Mouse (Mus musculus) left cerebral cortex, adult 8-10 months (tissue): ENCODE measurements at regions not wholly inside any gene's neighbourhood (a gene's known extent, or its start where the extent isn't known, plus 50 kb on each side); places are given as distances from the start of the nearest gene placed in this dataset.

Experiments used
- DNase-seq, 2 experiments: peaks; one replicate each; pipeline ENCODE4 v3.0.0; 2022; ENCODE audit warnings: low spot score in 2 of 2

- peak in 1 of 2 experiments; percentile 70 for DNase-seq
Measured at GRCm38 (mm10) chr14:83638306-83638705, 805.1 kb upstream of the Pcdh17 start.

- no peak for DNase-seq
Measured at GRCm38 (mm10) chr14:83639813-83640481, 803.4 kb upstream of the Pcdh17 start.

- no peak for DNase-seq
Measured at GRCm38 (mm10) chr14:83648643-83649042, 794.7 kb upstream of the Pcdh17 start.

DNA sequence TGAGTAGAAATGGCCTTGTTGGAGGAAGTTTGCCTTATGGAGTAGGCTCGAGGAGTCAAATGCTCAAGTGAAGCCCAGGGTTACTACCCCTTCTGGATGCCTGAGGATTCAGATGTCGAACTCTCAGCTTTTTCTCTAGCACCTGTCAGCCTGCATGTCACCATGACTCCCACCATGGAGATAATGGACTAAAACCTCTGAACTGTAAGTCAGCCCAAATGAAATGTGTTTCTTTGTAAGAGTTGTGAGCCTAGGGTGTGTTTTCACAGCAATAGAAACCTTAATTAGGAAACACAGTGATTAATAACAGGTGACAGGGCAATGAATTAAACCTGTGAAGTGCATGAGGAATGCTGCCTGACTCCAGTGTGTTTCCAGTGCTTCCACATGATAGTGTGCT lies 779.3 kb upstream of the Pcdh17 start:
- no peak for DNase-seq
